In genomic region chr13:64438863-64439452, GRCm38 (mm10) we compare ENCODE assay signal across 9 mouse cellular contexts. TPM values are rescaled to one million over a fixed set of nuclear protein-coding genes. Genes with fewer than 3 reads are reported as not detected.
DNase-seq lines count a peak whose midpoint lies in the region; ATAC-seq and TF ChIP-seq lines count a peak whose summit lies in the region.
"Had no signal": no experiment of that assay in that cellular context is flagged by ENCODE, and none has a peak within 500 bp of the region (broad histone marks: within the 10 kb centered on the region; RNA-seq: fewer than 3 reads in every experiment).

No protein-coding gene starts in this region.

- H3K27ac ChIP-seq in embryonic fibroblast, embryonic 13.5 days (ENCODE audit: insufficient read depth, low read length), result peak overlapping the region; percentile 53; the same call in 1 of the 2 replicates
- no peak overlapping the region for H3K27ac ChIP-seq in heart, embryonic 14.5 days (replicated peaks in 1 of 2; ENCODE audit: control insufficient read depth in 1 of 2, insufficient read depth in 1 of 2, low read depth in 2 of 2, low read length in 2 of 2)
- no peak overlapping the region for H3K27ac ChIP-seq in kidney, postnatal 0 days
- no peak overlapping the region for H3K27ac ChIP-seq in liver, embryonic 13.5 days
- H3K27ac ChIP-seq in stomach, embryonic 16.5 days (ENCODE audit: low read length), result no peak overlapping the region
- H3K27ac ChIP-seq: embryonic facial prominence, embryonic 13.5 days had no signal

- H3K4me1 ChIP-seq in embryonic fibroblast, embryonic 13.5 days (ENCODE audit: control insufficient read depth, insufficient read depth, low read length), result no peaks in the 10 kb centered on the region
- H3K4me1 ChIP-seq in heart, embryonic 14.5 days (ENCODE audit: control insufficient read depth in 2 of 2, insufficient read depth in 2 of 2, low read length in 2 of 2), result no peaks in the 10 kb centered on the region
- no peaks in the 10 kb centered on the region for H3K4me1 ChIP-seq in kidney, postnatal 0 days (replicated peaks; ENCODE audit: insufficient read depth, low read length)
- peaks cover 9% of the 10 kb centered on the region; the same call in 1 of the 2 replicates for H3K4me1 ChIP-seq in liver, embryonic 13.5 days (replicated peaks)
- no peaks in the 10 kb centered on the region for H3K4me1 ChIP-seq in stomach, embryonic 16.5 days (ENCODE audit: control insufficient read depth, insufficient read depth, low read length)
- H3K4me1 ChIP-seq: embryonic facial prominence, embryonic 13.5 days had no signal

- peak; percentile 46; the same call in 1 of the 2 replicates for TF ChIP-seq CTCF in embryonic fibroblast, embryonic 13.5 days (IDR thresholded peaks at IDR 0.05; ENCODE audit: borderline replicate concordance, insufficient read depth, low read length)
- peak; percentile 95 for TF ChIP-seq CTCF in kidney, postnatal 0 days (IDR thresholded peaks at IDR 0.05; ENCODE audit: low read depth)

- 0 out of 2 replicates have a peak, but pooled peaks have one; percentile 23 for ATAC-seq in heart, embryonic 14.5 days (ENCODE audit: insufficient number of reproducible peaks, insufficient read depth, low FRiP score, low read depth)
- ATAC-seq in kidney, postnatal 0 days (replicated peaks; ENCODE audit: low FRiP score, low read depth), result peak; percentile 51
- ATAC-seq in liver, embryonic 13.5 days (ENCODE audit: low read depth), result peak; percentile 38; the same call in 1 of the 2 replicates
- ATAC-seq in stomach, embryonic 16.5 days (ENCODE audit: insufficient read depth, low FRiP score), result peak; percentile 33; the same call in 1 of the 2 replicates

- WGBS in heart, embryonic 14.5 days, result 51% methylated on average over 9 of the region's 9 CpGs
- WGBS in kidney, postnatal 0 days, result 61% methylated on average over 9 of the region's 9 CpGs
- 46% methylated on average over 9 of the region's 9 CpGs for WGBS in liver, embryonic 13.5 days (ENCODE audit: insufficient replicate concordance)
- 56% methylated on average over 9 of the region's 9 CpGs for WGBS in stomach, embryonic 16.5 days

- no peaks in the 10 kb centered on the region for H3K36me3 ChIP-seq in heart, embryonic 14.5 days (ENCODE audit: control insufficient read depth, insufficient read depth, low read length)
- H3K36me3 ChIP-seq in kidney, postnatal 0 days (ENCODE audit: insufficient read depth, low read length), result no peaks in the 10 kb centered on the region
- H3K36me3 ChIP-seq in liver, embryonic 13.5 days, result peaks cover 4% of the 10 kb centered on the region; the same call in 1 of the 2 replicates
- no peaks in the 10 kb centered on the region for H3K36me3 ChIP-seq in stomach, embryonic 16.5 days (ENCODE audit: control insufficient read depth, insufficient read depth, low read length)

- TF ChIP-seq POLR2A in embryonic fibroblast, embryonic 13.5 days (IDR thresholded peaks at IDR 0.05; ENCODE audit: low read depth, low read length), result no peak

- H3K27me3 ChIP-seq in heart, embryonic 14.5 days (ENCODE audit: control insufficient read depth, insufficient read depth, low read length), result no peaks in the 10 kb centered on the region
- H3K27me3 ChIP-seq in kidney, postnatal 0 days (ENCODE audit: insufficient read depth, low read length), result no peaks in the 10 kb centered on the region
- no peaks in the 10 kb centered on the region for H3K27me3 ChIP-seq in liver, embryonic 13.5 days
- no peaks in the 10 kb centered on the region for H3K27me3 ChIP-seq in stomach, embryonic 16.5 days (ENCODE audit: control insufficient read depth, insufficient read depth, low read length)
- H3K27me3 ChIP-seq: embryonic facial prominence, embryonic 13.5 days had no signal

- H3K4me2 ChIP-seq in heart, embryonic 14.5 days (ENCODE audit: low read length), result no peak overlapping the region
- H3K4me2 ChIP-seq in kidney, postnatal 0 days (ENCODE audit: low read length), result no peak overlapping the region
- no peak overlapping the region for H3K4me2 ChIP-seq in liver, embryonic 13.5 days
- H3K4me2 ChIP-seq in stomach, embryonic 16.5 days (ENCODE audit: low read depth, low read length), result no peak overlapping the region
- H3K4me2 ChIP-seq: embryonic facial prominence, embryonic 13.5 days had no signal

- H3K4me3 ChIP-seq in embryonic fibroblast, embryonic 13.5 days (ENCODE audit: insufficient read depth, low read length), result no peak overlapping the region
- no peak overlapping the region for H3K4me3 ChIP-seq in heart, embryonic 14.5 days (ENCODE audit: control insufficient read depth in 1 of 2, insufficient read depth in 1 of 2, low read depth in 1 of 2, low read length in 2 of 2)
- no peak overlapping the region for H3K4me3 ChIP-seq in kidney, postnatal 0 days (replicated peaks; ENCODE audit: low read depth, low read length)
- no peak overlapping the region for H3K4me3 ChIP-seq in liver, embryonic 13.5 days (replicated peaks)
- H3K4me3 ChIP-seq in stomach, embryonic 16.5 days (replicated peaks; ENCODE audit: low read length), result no peak overlapping the region
- H3K4me3 ChIP-seq: embryonic facial prominence, embryonic 13.5 days had no signal

- no peak overlapping the region for H3K9ac ChIP-seq in heart, embryonic 14.5 days (ENCODE audit: low read length)
- no peak overlapping the region for H3K9ac ChIP-seq in kidney, postnatal 0 days (ENCODE audit: low read depth, low read length)
- no peak overlapping the region for H3K9ac ChIP-seq in liver, embryonic 13.5 days
- no peak overlapping the region for H3K9ac ChIP-seq in stomach, embryonic 16.5 days (ENCODE audit: low read length)
- H3K9ac ChIP-seq: embryonic facial prominence, embryonic 13.5 days had no signal

- H3K9me3 ChIP-seq in heart, embryonic 14.5 days (ENCODE audit: control insufficient read depth, low read length), result no peaks in the 10 kb centered on the region
- no peaks in the 10 kb centered on the region for H3K9me3 ChIP-seq in kidney, postnatal 0 days (replicated peaks; ENCODE audit: low read length)
- H3K9me3 ChIP-seq in liver, embryonic 13.5 days (replicated peaks), result no peaks in the 10 kb centered on the region
- no peaks in the 10 kb centered on the region for H3K9me3 ChIP-seq in stomach, embryonic 16.5 days (replicated peaks; ENCODE audit: control insufficient read depth, low read length)
- H3K9me3 ChIP-seq: embryonic facial prominence, embryonic 13.5 days had no signal

- DNase-seq in CD4-positive, CD25-positive, alpha-beta regulatory T cell, adult 2 months (ENCODE audit: low read depth, low spot score), result peak; percentile 84
- DNase-seq in adrenal gland, postnatal 36 days, result peak; percentile 70 to 82
- DNase-seq in kidney, postnatal 0 days (ENCODE audit: low spot score), result peak; percentile 90
- peak; percentile 48 for DNase-seq in liver, embryonic 13.5 days
- peak; percentile 44 to 70 for DNase-seq in natural killer cell, adult 2 months (ENCODE audit: low spot score in 2 of 2)

RNA-seq across cellular contexts. Expression of gene Cdk20, which starts 6.8 kb away (rescaled TPM):
- 1 to 10 TPM; 2.0 to 5.4 TPM for total RNA-seq in adrenal gland, postnatal 36 days (2021)
- 4.5 and 7.0 TPM in 2 replicates for polyA plus RNA-seq in embryonic fibroblast, embryonic 13.5 days (2011; ENCODE audit: insufficient read length, low read depth, missing spikeins)
- polyA plus RNA-seq in heart, embryonic 14.5 days (2014; fragmentation: Nextera tagmentation; extraction: Ambion mirVana), result 4.4 and 6.2 TPM in 2 replicates
- polyA plus RNA-seq in kidney, postnatal 0 days (2015; fragmentation: Nextera tagmentation; extraction: Ambion mirVana), result 6.6 and 8.1 TPM in 2 replicates
- 3.7 and 3.8 TPM in 2 replicates for polyA plus RNA-seq in liver, embryonic 13.5 days (2015; fragmentation: Nextera tagmentation; extraction: Ambion mirVana)
- 10.1 and 12.9 TPM in 2 replicates for polyA plus RNA-seq in stomach, embryonic 16.5 days (2015; fragmentation: Nextera tagmentation; extraction: Ambion mirVana)

RNA-seq across cellular contexts. Expression of gene Fam240b, which starts 58.6 kb away (rescaled TPM):
- total RNA-seq in adrenal gland, postnatal 36 days (2021), result not detected
- polyA plus RNA-seq in embryonic fibroblast, embryonic 13.5 days (2011; ENCODE audit: insufficient read length, low read depth, missing spikeins), result not detected in 2 replicates
- polyA plus RNA-seq in heart, embryonic 14.5 days (2014; fragmentation: Nextera tagmentation; extraction: Ambion mirVana), result not detected in 2 replicates
- polyA plus RNA-seq in kidney, postnatal 0 days (2015; fragmentation: Nextera tagmentation; extraction: Ambion mirVana), result 0.13 and 0.28 TPM in 2 replicates
- polyA plus RNA-seq in liver, embryonic 13.5 days (2015; fragmentation: Nextera tagmentation; extraction: Ambion mirVana), result not detected in 2 replicates
- 0.15 TPM in 1 of 2 replicates, not detected in the other for polyA plus RNA-seq in stomach, embryonic 16.5 days (2015; fragmentation: Nextera tagmentation; extraction: Ambion mirVana)
- polyA plus RNA-seq: embryonic facial prominence, embryonic 13.5 days had no signal
